Mouse (Mus musculus) 416B (cell line): ENCODE results near the gene Zfp961.
A peak's percentile ranks its signal among the peaks of the same experiment; 100 is the strongest.
"Not testable (repeated sequence)": the region's sequence is repeated elsewhere in the genome, so short reads cannot be mapped to it uniquely, and the experiment has no call there.

Experiments used
- DNase-seq: peaks from one replicate; pipeline ENCODE4 v3.0.0; 2011; ENCODE audit warnings: low read depth

The Zfp961 gene

DNA sequence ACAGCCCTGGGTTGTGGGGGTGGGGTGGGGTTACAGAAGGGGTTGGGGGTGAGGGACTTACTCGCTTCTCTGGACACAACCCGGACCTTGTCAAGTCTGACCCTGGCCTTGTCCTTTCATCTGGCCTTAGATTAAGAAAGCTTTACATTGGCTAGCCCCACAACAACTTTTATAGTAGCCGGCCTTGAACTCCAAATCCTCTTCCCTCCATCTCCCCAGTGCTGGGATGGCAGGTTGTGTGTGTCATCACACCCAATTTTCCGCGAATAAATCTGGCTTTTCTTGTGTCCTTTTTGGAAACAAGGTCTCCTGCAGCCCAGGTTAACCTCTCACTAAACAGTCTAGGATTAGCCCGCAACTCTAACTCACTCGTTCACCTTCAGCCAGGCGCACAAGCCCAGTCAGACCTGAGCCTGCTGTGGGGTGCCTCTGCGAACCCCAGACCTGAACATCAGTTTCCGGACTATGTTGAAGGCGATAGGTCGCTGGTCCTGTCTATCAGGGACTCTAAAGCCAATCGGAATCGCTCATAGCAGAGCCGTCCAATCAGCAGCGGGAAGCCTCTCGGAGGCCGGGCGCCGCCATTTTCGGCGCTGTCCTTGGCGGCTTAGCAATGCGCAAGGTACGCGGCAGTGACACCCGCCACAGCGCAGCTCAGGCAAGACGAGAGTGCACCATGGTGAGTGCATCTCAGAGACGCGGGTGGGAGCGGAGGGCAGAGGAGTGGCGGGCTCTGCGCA lies at the start of gene Zfp961:
Gene Zfp961, plus strand, starts transcription at position 557 of the 740 bp plus-strand sequence.
- DNase-seq, result peak; percentile 98

GRCm38 (mm10) chr8:71903084-71903483 lies 47.8 kb upstream of the Zfp961 start:
- DNase-seq, result not testable (repeated sequence)

DNA sequence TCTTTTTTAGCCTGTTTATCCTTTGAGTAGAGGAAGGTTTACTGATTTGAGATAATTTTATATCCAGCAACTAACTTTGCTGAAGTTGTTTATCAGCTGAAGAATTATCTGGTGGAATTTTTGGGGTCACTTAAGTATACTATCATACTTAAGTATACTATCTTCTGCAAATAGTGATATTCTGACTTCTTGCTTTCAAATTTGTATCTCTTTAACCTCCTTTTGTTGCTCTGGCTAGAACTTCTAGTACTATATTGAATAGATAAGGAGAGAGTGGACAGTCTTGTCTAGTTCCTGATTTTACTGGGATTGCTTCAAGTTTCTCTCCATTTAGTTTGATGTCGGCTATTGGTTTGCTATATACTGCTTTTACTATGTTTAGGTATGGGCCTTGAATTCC lies 44.0 kb upstream of the Zfp961 start:
- DNase-seq, result no peak

DNA sequence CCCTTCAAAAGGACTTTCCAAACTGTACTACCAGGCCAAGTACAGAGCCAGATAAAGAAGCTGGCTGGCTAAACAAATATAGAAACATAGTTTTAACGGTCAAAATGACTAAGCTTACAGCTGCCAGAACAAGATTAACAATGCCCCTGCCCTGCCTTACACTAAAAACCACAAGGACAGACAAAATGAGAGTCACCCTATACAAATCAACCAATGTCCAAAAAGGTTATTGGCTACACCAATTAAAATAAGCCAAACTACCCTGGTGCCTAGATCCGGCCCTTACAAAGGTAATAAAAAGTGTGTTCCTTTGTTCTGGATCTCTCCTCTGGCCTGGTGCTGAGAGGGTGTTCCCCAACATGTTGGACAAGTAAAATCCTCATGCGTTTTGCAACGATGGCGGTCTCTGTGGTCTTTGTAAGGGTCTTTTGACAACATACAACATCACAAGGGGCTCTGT lies 43.0 kb upstream of the Zfp961 start:
- peak; percentile 61 for DNase-seq

DNA sequence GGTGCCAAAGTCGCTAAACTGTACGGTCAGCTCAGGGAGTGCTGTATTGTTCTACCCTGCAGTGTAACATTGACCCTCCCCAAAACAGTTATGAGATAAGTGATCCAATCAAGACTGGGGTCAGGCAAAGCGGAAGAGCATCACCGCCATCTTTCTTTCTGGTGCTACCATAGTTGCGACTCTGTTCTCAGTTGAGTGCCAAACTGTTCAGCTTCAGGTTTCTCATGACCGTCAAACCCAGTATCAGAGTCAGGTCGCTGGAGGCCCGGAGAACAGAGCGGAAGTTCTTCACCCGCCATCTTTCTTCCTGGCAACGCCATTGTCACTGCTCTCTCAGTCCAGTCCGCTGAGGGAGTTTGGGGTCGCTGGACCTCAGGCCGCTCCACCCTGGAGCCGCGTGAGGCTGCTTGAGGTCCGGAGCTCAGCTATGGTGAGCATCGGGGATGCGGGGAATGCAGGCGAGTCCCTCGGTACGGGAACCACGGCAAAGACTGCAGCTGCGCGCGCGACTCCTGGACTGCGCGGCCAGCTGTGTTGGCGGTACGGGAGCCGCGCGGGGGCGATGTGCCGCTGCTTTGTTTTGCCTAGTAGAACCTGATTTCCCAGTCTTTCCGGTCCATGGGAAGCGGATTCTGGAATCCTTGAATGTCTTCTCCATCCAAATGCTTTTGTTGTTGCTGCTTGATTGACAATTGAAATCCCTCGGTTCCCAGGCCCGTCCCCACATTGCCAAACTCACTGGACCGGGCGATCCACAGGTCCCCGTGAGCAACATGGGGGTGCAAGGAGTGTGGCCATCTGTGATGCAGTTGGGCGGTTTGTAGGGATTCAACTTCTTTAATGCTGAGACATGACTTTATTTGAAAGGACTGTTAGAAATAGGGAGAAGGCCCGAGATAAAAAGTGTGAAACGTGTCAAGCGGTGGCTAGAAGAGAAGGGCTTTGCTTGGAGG lies 42.3 kb upstream of the Zfp961 start, which contains the start of the genes Zfp882 and Zfp617:
Gene Zfp882, plus strand, starts transcription at position 300 of the 953 bp plus-strand sequence.
Gene Zfp617, plus strand, starts transcription at position 327 of the 953 bp plus-strand sequence.
- peak; percentile 83 for DNase-seq

DNA sequence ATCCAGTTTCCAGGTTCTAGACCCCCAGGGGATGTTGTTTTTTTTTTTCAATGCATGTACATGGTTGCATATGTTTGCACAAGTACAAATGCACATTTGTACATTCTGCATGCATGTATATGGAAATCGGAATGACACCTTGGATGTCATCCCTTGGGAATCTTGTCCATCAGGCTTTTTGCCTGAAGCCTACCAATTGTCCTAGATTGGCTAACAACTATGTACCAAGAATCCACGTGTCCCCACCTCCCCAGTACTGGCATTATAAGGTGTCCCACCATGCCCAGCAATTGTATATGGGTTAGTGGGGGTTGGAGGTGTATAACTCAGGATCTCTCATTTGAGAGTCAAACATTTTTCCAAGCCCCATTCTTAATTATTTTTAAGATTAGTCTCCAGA lies 38.6 kb upstream of the Zfp961 start:
- no peak for DNase-seq

DNA sequence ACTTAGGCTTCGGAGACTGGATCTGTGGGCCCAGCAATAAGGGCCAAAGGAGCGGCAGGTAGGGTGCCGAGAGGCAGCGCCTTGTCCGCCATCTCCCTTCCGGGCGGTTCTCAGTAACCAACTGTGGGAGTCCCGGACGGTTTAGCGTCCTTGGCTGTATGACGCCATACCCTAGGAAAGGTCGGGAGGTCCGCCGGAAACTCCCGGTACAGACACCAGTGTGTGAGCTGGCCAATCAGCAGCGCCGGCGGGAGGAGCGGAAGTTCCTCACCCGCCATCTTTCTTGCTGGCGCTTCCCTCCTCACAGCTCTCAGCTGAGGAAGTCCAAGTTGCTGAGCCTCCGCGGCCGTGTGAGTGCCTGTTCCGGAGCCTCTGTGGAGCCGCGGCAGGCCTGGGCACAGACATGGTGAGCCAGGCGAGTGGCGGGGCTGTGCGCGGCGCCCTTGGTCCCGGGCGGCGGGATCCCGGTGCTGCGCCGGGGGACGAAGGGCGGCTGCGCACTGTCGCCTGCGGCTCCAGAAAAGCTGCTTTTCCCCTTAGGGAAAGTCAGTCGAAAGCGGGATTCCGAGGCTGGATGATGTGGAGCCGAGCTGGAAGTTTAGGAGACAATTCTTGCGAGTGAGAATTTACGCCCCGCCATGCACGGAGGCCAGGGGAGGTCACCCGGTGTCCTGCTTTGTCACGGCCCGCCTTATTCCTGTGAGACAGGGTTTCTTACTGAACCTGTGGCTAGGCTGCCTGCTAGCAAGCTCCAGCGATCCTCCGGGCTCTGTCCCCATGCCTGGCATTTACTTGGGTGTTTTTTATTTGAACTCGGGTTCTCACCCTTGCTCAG lies 28.1 kb upstream of the Zfp961 start:
- DNase-seq, result peak; percentile 97

GRCm38 (mm10) chr8:71925791-71926190 lies 25.0 kb upstream of the Zfp961 start:
- no peak for DNase-seq

DNA sequence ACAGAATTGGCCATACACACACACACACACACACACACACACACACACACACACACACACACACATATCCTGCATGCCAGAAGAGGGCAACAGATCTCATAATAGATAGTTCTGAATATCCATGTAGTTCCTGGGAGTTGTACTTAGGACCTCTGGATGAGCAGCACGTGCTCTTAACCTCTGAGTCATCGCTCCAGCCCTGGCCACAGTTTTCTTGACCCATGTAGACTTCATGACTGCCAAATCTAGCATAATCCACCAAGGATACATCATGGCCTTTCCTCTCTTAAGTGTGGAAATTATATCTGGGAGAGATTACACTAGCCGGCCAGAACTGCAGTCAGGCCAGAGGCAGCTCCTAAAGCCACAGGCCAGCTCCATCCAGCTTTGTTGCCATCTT lies 24.3 kb upstream of the Zfp961 start:
- DNase-seq, result no peak

- no peak for DNase-seq
Measured at GRCm38 (mm10) chr8:71927779-71928178, 23.1 kb upstream of the Zfp961 start.

DNA sequence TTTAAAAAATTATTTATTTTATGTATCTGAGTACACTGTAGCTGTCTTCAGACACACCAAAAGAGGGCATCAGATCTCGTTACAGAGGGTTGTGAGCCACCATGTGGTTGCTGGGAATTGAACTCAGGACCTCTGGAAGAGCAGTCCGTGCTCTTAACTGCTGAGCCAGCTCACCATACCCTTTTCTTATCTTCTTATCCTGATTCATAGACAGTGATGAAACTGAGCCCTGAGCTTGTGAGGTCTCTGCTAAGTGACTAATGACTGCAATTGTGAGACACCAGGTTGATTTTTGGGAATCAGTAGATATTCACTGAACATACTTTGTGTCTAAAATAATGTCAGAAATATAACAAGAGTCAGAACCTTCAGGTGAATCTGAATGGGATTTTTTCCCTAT lies 12.8 kb upstream of the Zfp961 start:
- not testable (repeated sequence) for DNase-seq

GRCm38 (mm10) chr8:71940293-71941208 lies 10.3 kb upstream of the Zfp961 start:
- peak; percentile 57 for DNase-seq

- no peak for DNase-seq
Measured at GRCm38 (mm10) chr8:71941776-71942175, 9.1 kb upstream of the Zfp961 start.

DNA sequence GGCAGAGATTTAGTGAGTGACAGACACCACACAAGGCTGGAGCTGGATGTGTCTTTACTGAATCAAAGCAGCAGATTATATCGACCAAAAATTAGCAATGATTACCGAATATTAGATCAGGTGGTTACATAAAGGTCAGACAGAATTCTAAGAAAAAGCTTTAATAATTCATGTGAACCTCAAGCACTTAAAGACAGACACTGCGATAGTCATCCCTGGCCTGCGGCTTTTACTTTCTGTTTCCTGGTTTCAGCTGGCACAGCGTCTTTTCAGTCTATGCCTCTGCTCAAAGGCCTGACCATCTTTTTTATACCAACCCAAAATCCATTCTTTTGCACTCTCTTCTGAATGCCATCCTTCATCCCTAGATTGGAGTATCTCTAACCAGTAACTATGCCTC lies 2.2 kb upstream of the Zfp961 start:
- no peak for DNase-seq

- DNase-seq, result peak; percentile 35
Measured at GRCm38 (mm10) chr8:71951436-71952161, 761 bp downstream of the Zfp961 start.

GRCm38 (mm10) chr8:71952489-71952888 lies 1.7 kb downstream of the Zfp961 start:
- no peak for DNase-seq

GRCm38 (mm10) chr8:71952961-71953700 lies 2.3 kb downstream of the Zfp961 start:
- DNase-seq, result not testable (repeated sequence)

DNA sequence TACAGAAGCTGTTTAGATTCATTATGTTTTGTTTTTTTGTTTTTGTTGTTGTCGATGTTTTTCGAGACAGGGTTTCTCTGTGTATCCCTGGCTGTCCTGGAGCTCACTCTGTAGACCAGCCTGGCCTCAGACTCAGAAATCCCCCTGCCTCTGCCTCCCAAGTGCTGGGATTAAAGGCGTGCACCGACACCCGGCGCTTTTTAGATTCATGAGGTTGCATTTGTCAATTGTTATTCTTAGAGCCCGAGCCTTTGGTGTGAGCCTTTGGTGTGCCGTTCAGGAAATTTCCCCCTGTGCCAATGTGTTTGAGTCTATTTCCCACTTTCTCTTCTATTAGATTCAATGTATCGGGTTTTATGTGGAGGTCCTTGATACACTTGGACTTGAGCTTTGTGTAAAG lies 3.8 kb downstream of the Zfp961 start:
- no peak for DNase-seq

DNA sequence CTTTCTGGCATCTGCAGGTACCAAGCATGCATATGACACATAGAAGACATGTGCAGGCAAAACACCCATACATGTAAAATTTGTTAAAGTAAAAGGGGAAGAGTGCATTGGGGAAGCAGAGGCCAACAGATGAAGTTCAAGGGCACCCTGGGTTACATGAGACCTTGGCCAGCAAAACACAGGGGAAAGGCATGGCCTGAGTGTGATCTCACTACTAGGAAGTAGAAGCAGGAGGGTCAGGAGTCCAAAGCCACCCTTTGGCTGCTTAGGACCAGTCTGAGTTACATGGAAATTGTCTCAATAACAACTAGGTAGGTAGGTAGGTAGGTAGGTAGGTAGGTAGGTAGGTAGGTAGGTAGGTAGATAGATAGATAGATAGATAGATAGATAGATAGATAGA lies 9.6 kb downstream of the Zfp961 start:
- DNase-seq, result no peak
